Mouse (Mus musculus): ENCODE data around the gene Fam71e2.

GRCm38 (mm10) chr7:4793674-4794073 is 22.6 kb upstream of the Fam71e2 start:
- TF ChIP-seq HCFC1 (IDR thresholded peaks at IDR 0.05; ENCODE audit: borderline replicate concordance, insufficient read depth, low read length), result no peak
- TF ChIP-seq CHD2 (IDR thresholded peaks at IDR 0.05; ENCODE audit: low read depth, low read length), result no peak
- TF ChIP-seq MAFK (IDR thresholded peaks at IDR 0.05; ENCODE audit: insufficient read depth, low read depth, low read length), result no peak

Measured in ES-E14 (cell line).